Mouse (Mus musculus): ENCODE results near the gene Crocc.

Crocc gene

DNA sequence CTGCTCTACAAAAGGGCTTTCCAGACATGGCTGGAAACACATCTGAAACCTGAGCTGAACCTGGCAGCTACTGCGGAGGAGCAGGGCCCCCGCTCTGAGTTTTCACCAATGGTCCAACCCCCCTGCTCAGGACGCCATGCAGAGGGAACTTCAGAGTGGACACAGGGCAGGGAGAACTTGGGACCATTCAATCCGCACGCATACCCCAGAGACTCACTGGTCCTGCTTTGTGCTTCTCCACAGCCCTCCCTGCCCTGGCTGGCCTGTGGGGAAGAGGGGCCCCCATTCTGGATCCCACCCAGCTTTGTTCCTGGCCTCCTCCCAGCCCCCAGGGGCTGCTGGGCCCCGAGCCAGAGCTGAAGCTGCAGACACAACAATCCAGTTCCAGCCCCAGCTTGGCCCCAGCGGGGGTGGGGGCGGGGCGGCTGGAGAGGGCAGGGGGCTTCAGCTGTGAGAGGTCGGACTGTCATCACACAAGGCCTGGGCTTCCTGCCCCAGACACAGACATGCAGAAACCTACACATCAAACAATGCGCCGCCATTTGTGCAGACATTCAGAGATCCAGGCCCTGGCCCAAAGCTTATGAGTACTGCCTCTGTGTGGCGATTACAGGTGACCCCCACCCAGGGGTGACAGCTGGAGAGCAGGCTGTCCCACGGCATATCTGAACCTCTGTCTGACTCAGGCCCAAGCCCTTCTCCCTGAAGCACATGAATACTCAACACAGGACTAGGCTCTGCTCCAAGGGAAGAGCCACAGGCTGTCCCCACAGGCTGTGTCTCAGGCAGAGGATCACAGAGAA lies 39.3 kb downstream of the Crocc start:
- no peak for DNase-seq (ENCODE audit: low read depth, low spot score)

DNA sequence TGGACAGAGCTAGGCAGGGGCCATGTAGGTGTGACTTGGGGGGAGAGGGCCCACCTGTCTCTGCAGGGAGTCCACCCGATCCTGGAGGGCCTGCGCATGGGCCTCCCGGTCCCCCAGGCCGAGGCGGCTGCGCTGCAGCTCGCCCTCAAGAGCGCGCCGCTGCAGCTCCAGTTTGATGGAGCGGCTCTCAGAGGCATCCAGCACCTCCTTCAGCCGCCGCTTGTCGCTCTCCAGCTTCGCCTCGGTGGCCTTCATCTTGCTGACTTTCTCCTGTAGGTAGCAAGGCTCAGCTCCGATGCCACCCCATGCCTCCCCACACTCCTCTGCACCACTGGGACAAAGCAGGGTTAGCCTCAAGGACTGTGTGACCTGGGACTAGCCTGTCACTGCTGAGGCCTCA lies 40.1 kb downstream of the Crocc start:
- DNase-seq (ENCODE audit: low read depth, low spot score), result no peak

DNA sequence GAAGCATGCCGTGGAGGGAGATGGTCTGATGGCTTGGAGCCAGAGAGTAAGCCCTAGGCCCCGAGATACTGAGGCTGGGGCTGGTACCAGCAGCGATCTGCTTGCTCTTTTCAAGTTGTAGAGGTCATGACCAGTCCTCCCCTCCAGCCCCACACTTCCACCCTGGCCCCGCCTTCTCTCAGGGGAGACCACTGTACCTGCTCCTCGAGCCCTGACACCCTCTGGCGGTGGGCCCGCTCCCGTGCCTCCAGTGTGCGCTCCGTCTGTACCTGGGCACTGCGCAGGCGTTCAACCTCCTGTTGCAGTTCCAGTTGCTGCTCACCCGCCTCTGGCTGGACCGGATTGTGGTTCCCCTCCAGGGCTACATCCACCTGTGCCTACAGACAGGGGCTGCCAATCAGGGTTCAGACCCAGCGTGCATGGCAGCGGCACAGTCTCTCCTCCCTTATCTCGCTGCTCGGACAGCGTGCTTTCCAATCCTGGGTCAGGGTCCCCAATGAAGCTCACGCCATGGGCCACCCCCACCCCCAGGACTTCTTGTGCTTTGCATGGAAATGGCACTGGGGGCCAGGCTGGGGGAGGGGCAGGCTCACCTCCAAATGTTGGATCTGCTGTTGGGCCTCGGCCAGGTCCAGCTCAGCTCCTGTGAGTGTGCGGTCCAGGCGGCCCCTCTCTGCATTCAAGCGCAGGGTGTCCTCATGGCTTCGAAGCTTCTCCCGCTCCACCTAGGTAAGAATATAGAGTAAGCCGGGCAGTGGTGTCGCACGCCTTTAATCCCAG lies 42.5 kb downstream of the Crocc start:
- no peak for DNase-seq (ENCODE audit: low read depth, low spot score)

DNA sequence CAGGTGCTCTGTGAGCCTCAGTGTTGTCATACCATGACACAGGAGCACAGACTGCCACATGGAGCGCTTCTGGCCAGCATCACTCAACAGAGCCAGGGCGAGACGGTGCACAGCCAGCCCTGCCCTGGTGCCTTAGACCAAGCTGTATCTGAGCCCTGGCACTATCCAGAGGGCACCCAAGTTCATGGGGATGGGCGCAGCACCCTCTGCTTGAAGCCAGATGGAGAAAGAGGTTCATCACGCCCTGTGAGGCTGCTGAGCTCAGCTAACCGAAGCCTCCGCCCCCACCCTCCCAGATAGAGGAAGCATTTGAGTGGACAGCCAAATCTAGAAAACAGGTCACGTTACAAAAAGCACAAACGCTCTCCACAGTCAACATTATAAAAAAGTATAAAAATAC lies 44.0 kb downstream of the Crocc start:
- DNase-seq (ENCODE audit: low read depth, low spot score), result peak; percentile 80

DNA sequence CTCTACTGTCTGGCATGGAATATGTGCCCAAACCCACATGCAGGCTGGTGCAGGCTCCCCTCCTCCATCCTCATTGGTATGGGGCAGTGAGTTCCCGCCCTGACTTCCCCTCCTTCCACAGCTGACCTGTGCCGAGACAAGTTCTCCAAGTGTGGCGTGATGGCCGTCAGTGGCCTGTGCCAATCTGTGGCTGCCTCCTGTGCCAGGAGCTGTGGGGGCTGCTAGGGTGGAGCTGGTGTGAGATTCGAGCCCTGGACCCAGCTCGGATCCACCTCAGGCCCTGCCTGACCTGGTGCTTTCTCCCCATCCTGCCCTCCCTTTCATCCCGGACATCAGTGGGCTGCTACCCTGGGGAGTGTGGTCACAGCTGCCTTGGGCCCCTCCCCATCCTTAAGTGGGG lies 45.0 kb downstream of the Crocc start:
- DNase-seq (ENCODE audit: low read depth, low spot score), result no peak

DNA sequence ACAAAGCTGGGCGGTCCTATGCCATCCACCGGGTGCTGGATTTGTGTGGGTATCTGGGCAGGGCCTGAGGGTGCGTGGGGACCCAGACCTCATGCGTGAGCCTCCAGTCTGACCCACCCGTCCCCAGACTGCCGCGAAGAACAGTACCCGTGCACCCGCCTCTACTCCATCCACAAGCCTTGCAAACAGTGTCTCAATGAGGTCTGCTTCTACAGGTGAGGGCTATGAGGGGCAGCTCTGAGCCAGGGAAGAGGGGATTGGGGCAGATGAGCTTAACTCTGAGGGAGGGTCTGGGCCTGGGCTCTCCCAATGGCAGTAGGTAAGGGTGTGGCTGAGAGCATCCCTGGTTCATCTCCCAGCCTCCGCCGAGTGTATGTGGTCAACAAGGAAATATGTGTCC lies 45.5 kb downstream of the Crocc start:
- no peak for DNase-seq (ENCODE audit: low read depth, low spot score)

DNA sequence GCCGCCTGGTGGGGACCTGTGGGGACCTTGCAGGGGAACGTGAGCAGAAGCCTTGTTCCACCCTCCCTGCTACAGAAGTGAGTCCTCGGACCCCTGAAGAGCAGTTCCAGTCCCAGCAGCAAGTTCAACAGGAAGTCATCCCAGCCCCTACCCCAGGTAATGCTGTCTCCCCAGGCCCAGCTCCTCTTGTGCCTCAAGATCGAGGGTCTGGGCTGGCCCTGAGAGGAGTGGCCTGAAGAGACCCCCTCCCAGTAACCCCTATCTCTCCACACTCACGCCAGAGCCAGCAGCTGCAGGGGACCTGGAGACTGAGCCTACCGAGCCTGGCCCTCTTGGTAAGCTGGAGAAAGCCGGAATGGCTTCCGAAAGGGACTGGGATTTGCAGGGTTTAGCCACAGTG lies 46.2 kb downstream of the Crocc start:
- DNase-seq (ENCODE audit: low read depth, low spot score), result no peak

DNA sequence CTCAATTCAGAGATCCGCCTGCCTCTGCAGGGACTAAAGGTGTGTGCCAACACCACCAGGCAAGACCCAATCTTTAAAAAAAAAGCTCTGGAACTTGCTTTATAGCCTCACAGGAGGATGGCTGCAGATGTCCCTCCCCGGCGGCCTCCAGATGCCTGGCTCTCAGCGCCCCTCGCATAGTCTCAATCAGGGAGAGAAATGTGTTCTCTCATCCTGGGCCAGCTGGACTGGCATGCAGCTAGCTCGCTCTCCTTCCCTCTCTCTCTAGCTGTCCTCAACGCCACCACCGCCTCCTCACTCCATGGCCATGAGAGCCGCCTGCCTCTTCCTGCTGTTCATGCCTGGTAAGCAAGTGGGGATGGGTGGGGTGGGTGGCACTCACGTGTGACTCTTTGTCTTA lies 47.8 kb downstream of the Crocc start:
- DNase-seq (ENCODE audit: low read depth, low spot score), result no peak

DNA sequence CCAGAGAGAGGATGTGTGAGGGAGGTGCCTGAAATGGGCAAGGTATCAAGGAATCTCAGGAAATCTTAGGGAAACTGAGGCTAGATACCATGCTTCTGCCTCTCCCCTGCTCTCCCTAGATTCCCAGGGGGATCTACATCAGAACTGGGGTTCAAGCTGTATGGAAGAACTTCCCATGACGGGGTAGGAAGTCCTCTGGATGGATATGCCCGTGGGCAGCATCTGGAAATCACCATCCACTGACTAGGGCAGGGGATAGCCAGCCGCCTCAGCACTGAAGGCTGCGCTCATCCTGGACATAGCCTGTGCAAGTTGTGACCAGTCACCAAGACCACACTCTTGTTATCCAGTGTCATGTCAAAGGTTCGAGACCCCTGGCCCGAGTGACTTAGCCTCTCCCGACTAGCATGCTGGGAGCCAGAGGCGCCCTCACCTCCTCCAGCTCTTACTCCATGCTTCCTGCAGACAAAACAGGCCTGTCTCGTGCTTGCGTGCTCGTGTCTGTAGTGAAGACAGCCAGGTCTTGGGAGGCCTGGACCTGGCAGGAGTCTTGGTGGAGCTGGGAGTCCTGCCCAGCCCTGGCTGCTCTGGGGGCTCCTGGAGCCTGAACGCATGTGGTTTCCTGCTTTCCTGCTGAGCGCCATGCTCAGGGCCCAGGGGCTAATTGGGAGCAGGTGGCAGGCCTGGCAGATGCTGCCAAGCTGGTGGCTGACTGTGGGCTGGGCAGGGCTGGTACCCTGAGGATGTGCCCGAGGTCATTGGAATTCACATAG lies 48.6 kb downstream of the Crocc start:
- DNase-seq (ENCODE audit: low read depth, low spot score), result peak; percentile 41

DNA sequence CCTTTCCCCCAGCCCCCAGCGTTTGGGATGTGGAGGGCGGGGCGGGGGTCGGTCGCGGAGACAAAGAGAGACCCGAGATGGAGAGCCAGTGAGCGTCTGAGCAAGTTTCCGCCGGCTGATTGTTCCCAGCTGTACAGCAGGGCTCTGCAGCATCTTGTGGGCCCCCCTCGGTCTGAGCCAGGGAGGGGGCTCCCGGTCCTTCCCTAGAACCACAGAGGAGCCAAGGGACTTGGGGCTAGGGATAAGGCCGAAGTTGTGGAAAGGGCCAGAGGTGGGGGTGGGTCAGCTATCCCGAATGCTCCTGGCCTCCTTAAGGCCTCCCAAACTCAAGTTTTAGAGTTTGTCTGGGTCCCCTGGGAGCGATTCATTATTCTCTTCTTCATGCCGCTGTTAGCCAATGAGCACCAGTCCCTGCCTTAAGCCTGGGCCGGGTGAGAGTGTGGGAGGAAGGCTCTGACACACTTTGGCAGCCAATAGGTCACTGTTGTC lies 49.4 kb downstream of the Crocc start:
- DNase-seq (ENCODE audit: low read depth, low spot score), result no peak

DNA sequence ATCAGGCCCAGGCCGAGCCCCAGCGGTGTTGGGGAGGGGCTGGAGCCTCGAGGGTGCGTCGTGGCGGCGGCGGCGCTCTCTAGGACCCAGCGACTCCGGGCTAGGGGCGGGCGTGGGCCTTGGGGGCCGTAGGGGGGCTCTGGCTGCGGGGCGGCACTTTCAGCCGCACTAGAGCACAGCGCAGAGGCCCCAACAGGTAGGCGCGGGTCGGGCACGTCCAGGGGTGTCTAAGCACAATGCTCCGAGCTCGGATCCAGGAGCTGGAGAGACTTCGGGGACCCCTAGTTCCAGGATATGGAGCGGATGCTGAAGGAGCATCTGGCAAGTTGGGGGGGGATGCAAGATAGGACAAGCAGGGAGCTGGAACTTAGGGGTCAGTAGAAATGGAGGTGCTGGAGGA lies 49.8 kb downstream of the Crocc start:
- DNase-seq (ENCODE audit: low read depth, low spot score), result no peak

DNA sequence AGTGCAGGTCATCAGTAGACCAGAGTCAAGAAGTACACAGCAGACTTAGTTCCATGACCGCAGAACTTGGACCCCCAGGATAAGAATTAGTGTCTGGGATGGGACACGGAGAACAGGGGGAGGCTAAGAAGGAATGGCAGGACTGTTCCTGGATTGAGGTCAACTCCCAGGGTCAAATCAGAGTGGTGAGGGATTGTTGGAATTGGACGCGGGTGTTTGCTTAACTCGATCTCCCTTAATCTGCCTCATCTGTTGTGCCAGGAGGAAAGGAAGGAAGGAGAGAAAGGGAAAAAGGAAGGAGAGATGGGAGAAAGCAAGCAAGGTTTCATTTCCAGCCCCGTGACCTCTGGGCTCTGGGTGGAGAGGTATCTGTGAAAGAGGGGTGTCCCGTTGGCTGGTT lies 50.2 kb downstream of the Crocc start, which contains the start of gene Mfap2:
TSS of gene Mfap2 (plus strand) at position 301 of the 400 bp plus-strand sequence.
- no peak for DNase-seq (ENCODE audit: low read depth, low spot score)

DNA sequence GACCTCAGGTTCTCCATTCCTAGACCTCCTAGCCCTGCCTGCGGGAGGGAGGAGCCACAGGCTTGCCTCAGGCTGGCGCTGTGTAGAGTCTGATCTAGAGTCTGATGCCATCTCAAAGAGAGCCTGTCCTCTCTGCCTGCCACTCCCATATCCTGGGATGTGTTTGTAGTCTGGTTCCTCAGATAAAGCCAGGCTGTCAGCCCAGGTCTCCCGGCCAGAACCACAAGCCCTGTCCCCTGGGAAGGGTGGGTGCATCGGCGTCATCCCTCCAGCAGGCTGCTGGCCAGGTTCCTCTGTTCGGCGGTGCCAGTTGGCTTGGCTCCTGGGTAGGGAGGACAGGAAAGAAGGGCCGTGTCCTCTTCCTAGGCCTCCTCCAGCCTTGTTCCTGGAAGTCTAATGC lies 52.3 kb downstream of the Crocc start:
- peak; percentile 78 for DNase-seq (ENCODE audit: low read depth, low spot score)

DNA sequence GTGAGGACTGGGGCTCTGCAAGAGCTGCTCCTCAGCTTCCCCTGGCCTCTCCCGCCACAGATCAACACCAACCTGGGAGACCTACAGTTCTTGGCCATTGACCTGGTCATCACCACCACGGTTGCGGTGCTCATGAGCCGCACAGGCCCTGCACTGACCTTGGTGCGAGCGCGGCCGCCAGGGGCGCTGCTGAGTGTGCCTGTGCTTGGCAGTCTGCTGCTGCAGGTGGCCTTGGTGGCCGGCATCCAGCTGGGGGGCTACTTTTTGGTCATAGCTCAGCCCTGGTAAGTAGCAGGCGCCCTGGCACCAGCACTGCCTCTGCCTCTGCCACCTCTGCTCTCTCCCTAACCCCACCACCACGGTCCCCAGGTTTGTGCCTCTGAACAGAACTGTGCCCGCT lies 54.4 kb downstream of the Crocc start:
- DNase-seq (ENCODE audit: low read depth, low spot score), result no peak

DNA sequence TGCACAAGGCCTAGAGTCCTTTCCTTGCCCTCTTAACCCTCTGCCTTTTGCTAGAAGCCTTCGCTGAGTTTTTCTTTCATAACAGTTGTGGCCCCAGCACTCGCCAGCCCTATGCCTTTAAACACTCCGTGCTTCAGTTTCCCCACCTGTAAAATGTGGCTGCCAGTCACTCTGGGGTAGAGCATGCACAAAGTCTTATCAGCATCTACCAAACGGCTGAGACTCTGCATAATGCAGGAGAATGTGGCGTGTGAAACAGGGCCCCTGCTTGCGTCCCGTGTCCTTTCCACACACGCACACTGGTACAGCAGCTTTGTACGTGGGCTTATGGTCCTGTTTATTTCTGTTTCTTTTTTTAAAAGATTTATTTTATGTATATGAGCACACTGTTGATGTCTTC lies 63.5 kb downstream of the Crocc start:
- no peak for DNase-seq (ENCODE audit: low read depth, low spot score)

DNA sequence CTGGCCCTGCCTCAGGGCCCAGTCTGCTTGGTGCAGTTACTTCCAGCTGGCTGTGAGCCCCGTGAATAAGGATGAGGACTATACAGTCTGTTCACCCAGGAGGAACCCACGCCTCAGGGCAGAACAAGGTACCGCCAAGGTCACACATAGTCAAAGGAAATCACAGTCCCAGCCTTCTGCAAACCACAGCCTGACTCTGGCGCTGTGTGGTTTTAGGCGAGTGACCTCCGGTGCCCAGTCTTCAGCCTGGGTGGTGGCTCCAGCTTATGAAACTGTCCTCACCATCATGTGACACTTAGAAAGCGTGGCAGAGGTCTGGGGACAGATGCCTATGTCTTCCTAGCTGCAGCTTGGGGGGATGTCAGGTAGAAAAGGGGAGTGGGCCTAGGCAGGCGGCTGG lies 64.5 kb downstream of the Crocc start:
- DNase-seq (ENCODE audit: low read depth, low spot score), result no peak

DNA sequence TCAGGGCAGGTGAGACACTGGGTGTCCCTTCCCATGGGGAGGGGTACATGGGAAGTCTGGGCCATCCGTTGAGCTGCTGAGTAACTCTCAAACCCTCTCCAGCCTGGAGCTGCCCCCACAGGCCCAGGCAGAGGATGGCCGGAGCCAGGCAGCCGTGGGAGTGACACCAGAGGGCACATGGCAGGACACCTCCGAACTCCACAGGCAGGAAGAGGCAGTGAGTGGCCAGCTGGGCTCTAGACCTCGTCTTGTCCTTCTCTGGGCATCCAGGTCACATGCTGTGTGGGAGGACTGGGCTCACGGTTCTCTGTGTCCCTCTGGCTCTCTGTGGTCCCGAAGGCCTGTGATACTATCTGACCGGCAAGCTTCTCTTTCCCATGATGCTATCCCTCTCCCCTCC lies 66.5 kb downstream of the Crocc start:
- DNase-seq (ENCODE audit: low read depth, low spot score), result no peak

DNA sequence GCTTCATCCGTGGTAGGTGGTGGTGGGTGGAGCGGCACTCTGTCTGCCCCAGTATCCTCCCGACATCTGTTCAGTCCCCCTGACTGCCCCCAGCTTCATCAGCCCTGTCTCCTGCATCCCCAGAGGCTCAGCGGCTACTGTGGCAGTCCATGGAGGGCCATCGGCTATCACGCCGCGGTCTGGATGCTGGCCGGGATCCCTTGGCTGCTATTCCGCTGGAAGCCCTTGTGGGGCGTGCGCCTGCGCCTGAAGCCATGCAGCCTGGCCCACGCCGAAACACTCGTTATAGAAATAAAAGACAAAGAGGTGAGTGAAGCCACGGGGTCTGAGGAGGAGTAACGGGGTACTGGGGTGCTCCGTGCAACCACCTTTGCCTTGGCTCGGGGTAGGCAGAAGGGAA lies 68.1 kb downstream of the Crocc start:
- DNase-seq (ENCODE audit: low read depth, low spot score), result no peak

DNA sequence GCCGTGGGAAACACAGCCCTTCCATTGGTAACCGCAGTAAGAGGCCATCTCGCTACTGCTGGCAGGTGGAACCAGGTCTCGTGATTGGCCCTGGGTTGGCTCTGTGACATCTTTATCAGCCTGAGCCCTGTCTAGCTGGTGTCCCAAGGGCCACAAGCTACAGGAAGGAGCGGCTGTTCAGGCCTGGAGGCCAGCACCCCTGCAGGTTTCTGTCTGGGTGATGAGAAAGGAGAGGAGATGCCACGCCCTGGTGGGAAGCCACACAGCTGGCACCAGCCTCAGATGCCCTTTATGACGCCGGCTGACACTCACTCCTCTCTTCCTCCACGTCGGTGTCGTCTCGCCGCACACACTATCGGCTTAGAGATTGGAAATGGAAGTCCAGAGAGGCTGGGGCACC lies 70.9 kb downstream of the Crocc start:
- no peak for DNase-seq (ENCODE audit: low read depth, low spot score)

DNA sequence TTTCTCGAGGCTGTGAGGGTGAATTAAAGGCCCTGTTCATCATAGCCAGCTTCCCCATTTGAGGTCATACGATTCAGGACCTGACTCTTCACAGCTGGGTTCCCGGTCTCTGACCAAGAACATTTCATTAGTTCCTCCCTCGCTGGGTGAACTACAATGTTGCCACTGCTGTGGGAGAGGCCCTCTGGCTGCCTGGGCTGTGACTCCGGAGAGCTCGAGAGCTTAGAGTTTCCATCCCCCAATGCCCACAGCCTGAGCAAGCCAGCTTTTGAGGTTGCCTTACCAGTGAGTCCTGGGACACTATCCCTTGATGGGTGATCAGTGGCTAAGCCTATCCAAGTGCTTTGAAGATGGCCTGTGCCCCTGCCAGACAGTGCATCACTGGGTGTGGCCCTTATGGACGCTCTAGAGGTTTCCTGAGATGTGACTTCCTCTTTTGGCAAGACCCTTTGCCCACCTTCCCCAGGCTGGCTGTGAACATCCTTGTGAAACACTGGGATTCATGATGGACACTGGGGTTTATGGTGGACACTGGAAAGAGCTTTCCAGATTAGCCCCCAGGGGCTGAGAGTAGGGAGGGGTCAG lies 71.6 kb downstream of the Crocc start:
- no peak for DNase-seq (ENCODE audit: low read depth, low spot score)

DNA sequence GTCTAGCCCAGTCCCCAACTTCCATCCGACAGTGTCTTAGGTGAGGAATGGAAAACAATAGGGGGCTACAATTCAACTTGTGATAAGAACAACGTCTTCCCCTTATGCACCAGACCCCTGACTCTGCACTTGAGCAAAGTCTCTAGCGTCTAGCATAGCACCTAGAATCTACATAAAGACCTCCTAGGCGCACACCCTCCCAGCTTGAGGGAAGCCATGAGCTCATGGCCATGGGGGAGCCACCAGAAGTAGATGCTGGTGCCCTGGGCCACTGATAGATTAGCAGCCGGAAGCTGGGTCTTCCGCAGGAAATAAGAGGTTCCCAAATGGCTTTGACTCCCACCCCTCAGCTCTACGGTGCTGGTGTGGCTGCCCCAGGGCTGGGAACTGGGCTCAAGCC lies 72.9 kb downstream of the Crocc start:
- DNase-seq (ENCODE audit: low read depth, low spot score), result no peak
